Mouse (Mus musculus) ES-CJ7 (cell line): Measurements from ENCODE around the gene Nop9.

Source experiments
- DNase-seq: peaks from one replicate; pipeline ENCODE4 v3.0.0; 2011; ENCODE audit warnings: low read depth, low spot score

Nop9 gene

GRCm38 (mm10) chr14:55745180-55745860 lies at the start of gene Nop9, which contains the start of gene Dhrs1:
Gene Nop9 (plus strand): TSS chr14:55745693.
Gene Dhrs1 (minus strand): TSS chr14:55745690.
- peak; percentile 90 for DNase-seq

GRCm38 (mm10) chr14:55697226-55697625 lies 48.3 kb upstream of the Nop9 start:
- DNase-seq: no peak

GRCm38 (mm10) chr14:55701131-55701530 lies 44.4 kb upstream of the Nop9 start:
- no peak for DNase-seq

- peak; percentile 71 for DNase-seq
These were observed 42.7 kb upstream of the Nop9 start for GRCm38 (mm10) chr14:55702761-55703160.

- no peak for DNase-seq
These were observed 39.4 kb upstream of the Nop9 start for GRCm38 (mm10) chr14:55706051-55706600.

- no peak for DNase-seq
These were observed 38.1 kb upstream of the Nop9 start for GRCm38 (mm10) chr14:55707397-55707796.

GRCm38 (mm10) chr14:55709509-55709908 lies 36.0 kb upstream of the Nop9 start:
- peak; percentile 97 for DNase-seq

- peak; percentile 75 for DNase-seq
These were observed 33.7 kb upstream of the Nop9 start for GRCm38 (mm10) chr14:55711786-55712185.

- peak; percentile 66 for DNase-seq
These were observed 32.3 kb upstream of the Nop9 start for GRCm38 (mm10) chr14:55713007-55713728.

GRCm38 (mm10) chr14:55713729-55714122 lies 31.8 kb upstream of the Nop9 start, which contains the start of gene Tgm1:
Gene Tgm1 (minus strand): TSS chr14:55713926.
- DNase-seq: no peak

- no peak for DNase-seq
These were observed 30.6 kb upstream of the Nop9 start for GRCm38 (mm10) chr14:55714893-55715292.

- DNase-seq: no peak
These were observed 29.2 kb upstream of the Nop9 start for GRCm38 (mm10) chr14:55716271-55716670.

GRCm38 (mm10) chr14:55716884-55717283 lies 28.6 kb upstream of the Nop9 start:
- DNase-seq: no peak

GRCm38 (mm10) chr14:55719737-55720136 lies 25.8 kb upstream of the Nop9 start:
- no peak for DNase-seq

GRCm38 (mm10) chr14:55720666-55721065 lies 24.8 kb upstream of the Nop9 start:
- no peak for DNase-seq

GRCm38 (mm10) chr14:55721076-55721475 lies 24.4 kb upstream of the Nop9 start:
- DNase-seq: no peak

- peak; percentile 98 for DNase-seq
These were observed 23.6 kb upstream of the Nop9 start, which contains the start of gene Rabggta for GRCm38 (mm10) chr14:55721700-55722437. Gene Rabggta (minus strand): TSS chr14:55722263.

GRCm38 (mm10) chr14:55722438-55722945 lies 23.0 kb upstream of the Nop9 start:
- DNase-seq: no peak

- DNase-seq: no peak
These were observed 22.1 kb upstream of the Nop9 start for GRCm38 (mm10) chr14:55723433-55723832.

- no peak for DNase-seq
These were observed 21.1 kb upstream of the Nop9 start for GRCm38 (mm10) chr14:55724411-55724871.

- DNase-seq: no peak
These were observed 19.2 kb upstream of the Nop9 start for GRCm38 (mm10) chr14:55726261-55726660.
